Mouse (Mus musculus) kidney, postnatal 0 days (tissue): ENCODE results near the gene Ttk. TPM values are rescaled to one million over a fixed set of nuclear protein-coding genes. Genes with fewer than 3 reads are reported as not detected.

Experiments
- ATAC-seq: fragments of 200-750 bp; cut with Nextera tagmentation; replicated peaks from 2 replicates; pipeline ENCODE4 v1.8.0; 2017; ENCODE audit warnings: low read depth, moderate number of reproducible peaks, moderate TSS enrichment, moderate library complexity; ENCODE audit not compliant: low FRiP score
- DNase-seq: peaks from one replicate; pipeline ENCODE4 v3.0.0-alpha.2; 2016; ENCODE audit warnings: low spot score
- H3K27ac ChIP-seq: fragments of 300-500 bp; sonication (generic); 2 replicates; pipeline ENCODE4 v1.5.1; 2014; ENCODE audit warnings: mild to moderate bottlenecking
- H3K27me3 ChIP-seq: fragments of 300-500 bp; sonication (generic); 2 replicates; pipeline ENCODE4 v1.6.1; 2014; ENCODE audit warnings: low read length, mixed read lengths; ENCODE audit not compliant: insufficient read depth
- H3K36me3 ChIP-seq: fragments of 300-500 bp; sonication (generic); 2 replicates; pipeline ENCODE4 v1.6.1; 2014; ENCODE audit warnings: low read length, mixed read lengths; ENCODE audit not compliant: insufficient read depth
- H3K4me1 ChIP-seq: fragments of 300-500 bp; sonication (generic); replicated peaks from 2 replicates; pipeline ENCODE4 v1.6.1; 2014; ENCODE audit warnings: antibody characterized with exemption, low read length, mixed read lengths; ENCODE audit not compliant: insufficient read depth
- H3K4me2 ChIP-seq: fragments of 300-500 bp; sonication (generic); 2 replicates; pipeline ENCODE4 v1.6.1; 2014; ENCODE audit warnings: mild to moderate bottlenecking, low read length, moderate library complexity, mixed read lengths
- H3K4me3 ChIP-seq: fragments of 300-500 bp; sonication (generic); replicated peaks from 2 replicates; pipeline ENCODE4 v1.5.1; 2014; ENCODE audit warnings: low read depth, low read length
- H3K9ac ChIP-seq: fragments of 300-500 bp; sonication (generic); 2 replicates; pipeline ENCODE4 v1.6.1; 2014; ENCODE audit warnings: low read depth, low read length
- H3K9me3 ChIP-seq: fragments of 300-500 bp; sonication (generic); replicated peaks from 2 replicates; pipeline ENCODE4 v1.6.1; 2016; ENCODE audit warnings: low read length, inconsistent platforms, mixed read lengths
- CTCF ChIP-seq: IDR thresholded peaks from 2 replicates; pipeline ENCODE4 v1.5.1; 2016; ENCODE audit warnings: antibody characterized with exemption, low read depth, mild to moderate bottlenecking, moderate library complexity
- WGBS: fragments of 180-500 bp; shearing (Covaris S2); extraction: QIAGEN DNeasy Blood & Tissue Kit; methylation state at CpG from one replicate; pipeline ENCODE4 v1.1.7; 2014; 5-methylcytosine and 5-hydroxymethylcytosine counted together
- polyA plus RNA-seq: library from polyadenylated mRNA; unstranded; fragments of >200 nt; fragmentation: Nextera tagmentation; extraction: Ambion mirVana; gene quantifications from 2 replicates; pipeline ENCODE4 v1.2.1, GENCODE M21; 2015

The Ttk gene
- polyA plus RNA-seq, 1 experiment from 2014 or later: 11.5 TPM

DNA sequence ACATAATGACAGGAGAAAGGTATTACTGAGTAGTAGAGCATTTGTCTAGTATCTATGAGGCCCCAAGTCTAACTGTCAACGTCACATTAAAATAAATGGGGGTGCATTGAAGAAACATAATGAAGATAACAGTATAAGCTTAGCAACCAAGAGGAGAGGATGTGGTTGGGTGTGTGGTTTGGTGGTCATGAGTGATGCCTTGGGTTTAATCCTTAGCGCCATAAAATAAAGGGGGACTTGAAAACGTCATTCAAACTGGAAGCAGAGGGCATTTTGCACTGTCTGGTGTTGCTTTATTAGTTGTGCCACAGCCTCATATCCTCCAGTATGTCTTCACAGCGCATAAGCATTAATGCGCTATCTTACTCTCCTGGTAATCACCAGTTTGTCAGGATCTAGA, 4.6 kb upstream of the Ttk start:
- Histone ChIP-seq H3K4me2 (no peak overlapping the region), H3K36me3 (no peaks in the 10 kb centered on the region), H3K27me3 (no peaks in the 10 kb centered on the region), H3K9me3 (no peaks in the 10 kb centered on the region), H3K4me3 (no peak overlapping the region), H3K27ac (no peak overlapping the region), H3K9ac (no peak overlapping the region), H3K4me1 (no peaks in the 10 kb centered on the region)
- ATAC-seq (no peak), DNase-seq (no peak)
- no peak for TF ChIP-seq CTCF
- 86% methylated on average over 5 of the region's 5 CpGs for WGBS

DNA sequence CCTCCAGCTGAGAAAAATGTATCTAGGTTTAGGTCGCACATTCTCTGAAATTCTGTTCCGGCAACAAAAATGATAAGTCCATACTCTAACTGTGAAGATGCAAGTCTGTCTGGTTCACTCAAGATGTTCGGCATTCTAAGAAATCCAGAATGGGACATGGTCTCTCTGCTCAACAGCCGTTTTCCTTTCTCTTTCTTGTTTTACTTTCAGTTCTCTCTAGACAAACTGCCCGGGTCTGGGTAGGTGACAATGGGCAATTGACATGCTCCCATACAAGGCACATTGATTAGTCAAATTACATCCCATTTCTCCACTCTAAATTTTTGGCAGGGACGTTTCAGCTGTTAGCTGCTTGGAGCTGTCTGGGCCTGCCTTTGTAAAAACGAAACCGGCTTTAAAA, 3.3 kb upstream of the Ttk start:
- ATAC-seq: no peak
- no peak overlapping the region for H3K27ac ChIP-seq
- no peak for TF ChIP-seq CTCF

GRCm38 (mm10) chr9:83834748-83835313, 342 bp downstream of the Ttk start:
- peaks cover 1% of the 10 kb centered on the region; the same call in 1 of the 2 replicates for H3K36me3 ChIP-seq
- no peaks in the 10 kb centered on the region for H3K9me3 ChIP-seq
- no peak overlapping the region for H3K27ac ChIP-seq
- ATAC-seq: peak; percentile 76
- H3K9ac ChIP-seq: peak overlapping the region; percentile 71
- under 1% methylated on average over 27 of the region's 27 CpGs for WGBS
- peak; percentile 18 for DNase-seq
- H3K4me2 ChIP-seq: peak overlapping the region; percentile 77
- no peaks in the 10 kb centered on the region for H3K4me1 ChIP-seq
- H3K4me3 ChIP-seq: peak overlapping the region; percentile 73
- TF ChIP-seq CTCF: no peak
- no peaks in the 10 kb centered on the region for H3K27me3 ChIP-seq

More for the DNA sequence above, 3.3 kb upstream of the Ttk start:
- no peaks in the 10 kb centered on the region for H3K4me1 ChIP-seq
- no peak overlapping the region for H3K4me2 ChIP-seq
- no peak overlapping the region for H3K4me3 ChIP-seq
- no peaks in the 10 kb centered on the region for H3K27me3 ChIP-seq
- no peaks in the 10 kb centered on the region for H3K9me3 ChIP-seq
- no peak for DNase-seq
- H3K36me3 ChIP-seq: no peaks in the 10 kb centered on the region
- whole genome bisulfite sequencing: 70% methylated on average over 8 of the region's 8 CpGs
- H3K9ac ChIP-seq: no peak overlapping the region

- WGBS: 93% methylated on average over 3 of the region's 3 CpGs
- no peak overlapping the region for H3K27ac ChIP-seq
- ATAC-seq (no peak), DNase-seq (no peak)
- 0 out of 2 replicates have a peak, but pooled peaks cover 19% of the 10 kb centered on the region for H3K36me3 ChIP-seq
- no peak overlapping the region for H3K9ac ChIP-seq
- H3K27me3 ChIP-seq: no peaks in the 10 kb centered on the region
- H3K4me2 ChIP-seq: no peak overlapping the region
- H3K9me3 ChIP-seq: no peaks in the 10 kb centered on the region
- H3K4me1 ChIP-seq: no peaks in the 10 kb centered on the region
- H3K4me3 ChIP-seq: no peak overlapping the region
- TF ChIP-seq CTCF: no peak
Measured at GRCm38 (mm10) chr9:83852464-83852863, 18.0 kb downstream of the Ttk start.

- DNase-seq (no peak), ATAC-seq (no peak)
- Histone ChIP-seq H3K27ac (no peak overlapping the region), H3K27me3 (no peaks in the 10 kb centered on the region), H3K36me3 (peaks cover 12% of the 10 kb centered on the region; the same call in 1 of the 2 replicates), H3K4me1 (no peaks in the 10 kb centered on the region), H3K9ac (no peak overlapping the region), H3K4me3 (no peak overlapping the region), H3K9me3 (no peaks in the 10 kb centered on the region), H3K4me2 (no peak overlapping the region)
- no peak for TF ChIP-seq CTCF
- WGBS: 95% methylated on average over 4 of the region's 4 CpGs
Measured at GRCm38 (mm10) chr9:83865165-83865564, 30.7 kb downstream of the Ttk start.

- no peaks in the 10 kb centered on the region for H3K36me3 ChIP-seq
- H3K9me3 ChIP-seq: no peaks in the 10 kb centered on the region
- H3K27me3 ChIP-seq: no peaks in the 10 kb centered on the region
- H3K4me2 ChIP-seq: no peak overlapping the region
- H3K9ac ChIP-seq: no peak overlapping the region
- no peak for DNase-seq
- ATAC-seq: no peak; the same call in 1 of the 2 replicates
- no peaks in the 10 kb centered on the region for H3K4me1 ChIP-seq
- H3K27ac ChIP-seq: no peak overlapping the region
- H3K4me3 ChIP-seq: no peak overlapping the region
- 81% methylated on average over 6 of the region's 6 CpGs for WGBS
- TF ChIP-seq CTCF: no peak
Measured at GRCm38 (mm10) chr9:83882191-83882590, 47.7 kb downstream of the Ttk start.

DNA sequence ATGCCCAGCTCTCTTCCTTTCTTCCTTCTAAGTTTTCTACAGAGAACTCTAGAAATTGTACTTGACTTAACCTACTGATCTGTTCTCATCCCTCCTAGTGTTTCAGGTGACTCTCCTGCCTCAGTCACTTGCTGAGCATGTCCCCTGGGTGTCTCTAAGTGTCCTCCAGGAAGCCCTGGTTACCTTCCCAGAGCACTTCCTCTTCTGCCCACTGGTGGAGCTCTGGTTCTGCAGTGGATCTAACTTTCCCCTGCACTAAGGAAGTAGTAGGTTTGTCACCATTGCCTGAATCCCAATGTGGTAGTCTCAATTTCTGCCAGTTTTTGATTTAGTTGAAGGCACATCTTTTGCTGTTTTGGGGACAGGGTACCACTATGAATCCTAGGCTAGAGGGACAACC, 51.7 kb downstream of the Ttk start:
- ATAC-seq (no peak), DNase-seq (no peak)
- Histone ChIP-seq H3K9me3 (no peaks in the 10 kb centered on the region), H3K27me3 (no peaks in the 10 kb centered on the region), H3K27ac (no peak overlapping the region), H3K4me3 (no peak overlapping the region), H3K36me3 (no peaks in the 10 kb centered on the region), H3K4me2 (no peak overlapping the region), H3K9ac (no peak overlapping the region), H3K4me1 (no peaks in the 10 kb centered on the region)
- no peak; the same call in 1 of the 2 replicates for TF ChIP-seq CTCF
